Mouse (Mus musculus) gastrocnemius, postnatal 36 days (tissue): ENCODE measurements at regions not wholly inside any gene's neighbourhood (a gene's known extent, or its start where the extent isn't known, plus 50 kb on each side); places are given as distances from the start of the nearest gene placed in this dataset.
A peak's percentile ranks its signal among the peaks of the same experiment; 100 is the strongest.
"Not testable (repeated sequence)": the region's sequence is repeated elsewhere in the genome, so short reads cannot be mapped to it uniquely, and the experiment has no call there.

Experiments
- DNase-seq, 2 experiments: peaks; one replicate each; pipeline ENCODE4 v3.0.0; 2022
- intact Hi-C: fragments of 180-260 bp; cut with DNase I; formaldehyde crosslinking; loops from one replicate; pipeline ENCODE4 v1.15.1; 2025

DNA sequence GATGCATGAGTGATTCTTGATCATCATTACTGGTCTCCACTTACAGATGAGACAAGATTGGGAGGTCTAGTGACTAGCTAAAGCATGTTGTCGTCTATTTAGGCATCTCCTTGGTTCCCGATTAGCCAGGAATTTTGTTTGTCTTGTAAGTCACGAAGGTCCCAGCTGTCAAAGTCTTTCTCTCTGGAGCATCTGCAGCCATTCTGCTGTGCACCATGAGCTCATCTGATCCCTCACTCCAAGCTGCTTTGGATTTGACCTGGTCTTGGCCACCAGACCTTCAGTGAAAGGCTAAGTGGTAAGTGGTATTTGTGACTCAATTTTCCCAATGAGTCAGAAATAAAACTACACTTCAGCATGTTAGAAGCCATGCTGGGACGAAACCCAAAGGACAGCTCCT, 53.3 kb upstream of the Creb5 start:
- intact Hi-C loops, result no loop called here
- DNase-seq, result no peak

DNA sequence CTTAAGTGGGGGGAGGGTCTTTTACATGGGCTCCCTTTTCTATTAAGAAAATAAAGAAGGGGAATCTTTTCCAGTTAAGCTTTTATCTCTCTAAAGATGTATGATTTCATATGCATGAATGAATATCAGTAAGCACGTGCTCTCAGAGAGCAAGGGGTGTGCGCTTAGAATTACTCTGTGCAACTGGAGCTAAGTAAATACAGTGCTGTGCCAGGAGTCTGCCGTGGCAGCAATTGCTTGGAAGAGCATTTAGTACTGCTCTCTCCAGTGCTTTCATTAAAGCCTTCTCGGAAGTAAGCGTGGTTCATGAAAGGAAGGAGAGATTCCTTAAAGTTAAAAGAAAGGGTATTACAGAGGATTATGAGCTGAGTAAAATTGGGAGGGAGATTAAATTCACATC, 54.5 kb upstream of the Creb5 start:
- intact Hi-C loops, result no loop called here
- no peak for DNase-seq

DNA sequence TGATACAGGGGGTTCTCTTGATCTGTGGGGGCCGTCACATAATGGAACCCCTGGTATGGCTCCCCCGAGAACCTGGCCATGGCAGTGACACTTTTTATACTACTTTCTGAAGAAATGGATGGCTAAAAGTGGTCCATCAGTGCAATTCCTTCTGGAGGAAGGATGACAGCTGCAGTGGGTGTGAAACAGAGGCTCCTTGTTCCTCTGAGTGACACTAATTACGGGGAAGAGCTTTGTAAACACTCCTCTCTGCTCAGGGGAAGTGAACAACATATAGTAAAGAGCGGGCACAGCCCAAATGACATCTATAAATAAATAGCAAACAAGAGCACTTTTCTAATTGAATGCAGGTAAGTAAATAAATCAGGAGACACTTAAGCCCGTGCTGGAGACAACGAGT, 57.7 kb upstream of the Creb5 start:
- DNase-seq, result no peak
- intact Hi-C loops, result no loop called here

DNA sequence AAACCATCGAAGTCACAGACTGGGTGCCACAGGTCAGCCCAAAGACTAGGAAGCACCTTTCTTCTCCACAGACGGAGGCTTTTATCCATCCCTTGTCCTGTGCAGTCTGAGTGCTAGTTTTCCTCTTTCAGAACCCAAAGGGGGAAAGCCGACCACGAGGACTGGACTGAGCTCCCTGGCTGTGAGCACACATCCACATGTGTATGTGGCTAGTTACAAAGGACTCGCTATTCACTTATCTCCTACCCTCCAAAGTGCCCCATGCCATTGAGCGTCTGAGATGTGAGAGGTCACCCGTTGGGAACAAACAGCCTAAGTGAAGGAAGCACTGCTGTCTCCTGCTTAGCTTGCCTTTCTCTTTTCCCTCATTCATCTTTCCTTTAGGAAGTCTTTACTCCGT, 65.0 kb upstream of the Creb5 start:
- no peak for DNase-seq
- intact Hi-C loops, result no loop called here

DNA sequence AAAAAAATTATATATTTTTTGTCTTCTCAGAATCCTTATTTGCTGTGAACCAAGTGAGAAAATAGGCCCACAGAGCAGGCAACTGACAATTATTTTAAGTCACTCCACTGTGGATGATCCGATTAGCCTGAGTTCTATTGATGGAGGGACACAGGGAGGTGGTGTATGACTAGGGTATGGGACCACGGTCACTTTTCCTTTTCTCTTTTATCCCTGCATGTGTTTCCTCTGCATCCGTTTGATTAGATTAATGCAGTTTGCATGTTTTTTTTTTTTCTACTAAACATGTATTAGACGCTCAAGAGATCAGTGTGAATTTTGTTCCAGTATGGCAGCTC, 65.4 kb upstream of the Creb5 start:
- intact Hi-C loops, result no loop called here
- DNase-seq, result no peak

DNA sequence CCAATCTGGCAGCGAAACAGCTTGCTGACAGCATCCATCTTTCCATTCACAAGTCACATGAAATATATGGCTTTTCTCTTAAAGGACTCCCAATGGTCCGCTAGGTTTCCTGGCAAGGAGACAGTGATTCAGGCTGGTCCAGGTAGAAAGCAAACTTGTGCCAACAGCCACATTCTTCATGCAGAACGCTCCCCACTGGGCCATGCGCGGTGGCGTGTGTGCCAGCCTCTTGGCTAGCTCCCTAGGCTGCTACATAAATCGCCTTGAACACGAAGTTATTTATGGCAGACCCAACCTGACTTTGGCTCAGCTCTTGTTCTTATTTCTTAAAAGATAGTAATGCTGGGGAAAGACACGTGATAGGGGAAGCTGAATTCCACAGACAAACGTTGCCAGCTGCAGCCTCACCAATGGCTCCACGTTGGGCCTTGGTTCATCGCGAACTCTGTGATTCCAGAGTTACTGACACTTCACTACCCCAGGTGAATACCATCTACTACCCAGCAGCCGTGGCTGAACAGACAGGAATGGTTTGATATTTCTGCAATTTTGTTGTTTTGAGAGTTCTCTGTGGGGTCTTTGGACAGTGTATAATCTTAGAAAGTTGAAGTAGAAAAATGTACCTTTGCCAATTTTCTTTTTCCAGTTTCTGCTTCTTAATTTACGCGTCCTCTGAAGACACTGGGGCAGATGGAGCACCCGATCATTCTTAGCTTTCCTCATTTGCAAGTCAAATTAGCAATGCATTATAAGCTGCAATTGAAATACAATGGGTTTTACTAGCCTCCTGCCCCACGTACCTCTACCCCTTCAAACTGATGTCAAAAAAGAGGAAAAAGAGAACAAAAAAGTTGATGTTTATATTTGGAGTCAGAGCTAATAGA, 66.0 kb upstream of the Creb5 start:
- intact Hi-C loops, result no loop called here
- no peak for DNase-seq

DNA sequence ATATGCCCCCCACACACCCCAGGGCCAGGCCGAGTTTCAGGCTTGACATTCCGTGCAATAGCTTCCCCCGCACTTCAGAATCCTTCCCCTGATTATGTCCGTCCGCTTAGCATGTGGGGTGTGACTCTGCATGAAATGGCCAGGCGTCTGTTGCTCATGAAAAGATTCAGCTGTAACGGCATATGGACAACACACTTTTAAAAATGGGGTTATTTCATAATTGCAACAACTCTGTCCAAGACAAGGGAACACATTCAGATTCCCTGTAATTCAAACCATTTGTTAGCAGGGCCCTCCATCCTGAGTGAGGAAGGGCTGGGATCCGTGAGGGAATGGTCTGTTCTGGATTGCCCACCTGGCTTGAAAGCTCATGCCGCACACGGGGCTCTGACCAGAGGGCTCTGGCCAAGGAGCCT, 68.2 kb upstream of the Creb5 start:
- intact Hi-C loops, result no loop called here

DNA sequence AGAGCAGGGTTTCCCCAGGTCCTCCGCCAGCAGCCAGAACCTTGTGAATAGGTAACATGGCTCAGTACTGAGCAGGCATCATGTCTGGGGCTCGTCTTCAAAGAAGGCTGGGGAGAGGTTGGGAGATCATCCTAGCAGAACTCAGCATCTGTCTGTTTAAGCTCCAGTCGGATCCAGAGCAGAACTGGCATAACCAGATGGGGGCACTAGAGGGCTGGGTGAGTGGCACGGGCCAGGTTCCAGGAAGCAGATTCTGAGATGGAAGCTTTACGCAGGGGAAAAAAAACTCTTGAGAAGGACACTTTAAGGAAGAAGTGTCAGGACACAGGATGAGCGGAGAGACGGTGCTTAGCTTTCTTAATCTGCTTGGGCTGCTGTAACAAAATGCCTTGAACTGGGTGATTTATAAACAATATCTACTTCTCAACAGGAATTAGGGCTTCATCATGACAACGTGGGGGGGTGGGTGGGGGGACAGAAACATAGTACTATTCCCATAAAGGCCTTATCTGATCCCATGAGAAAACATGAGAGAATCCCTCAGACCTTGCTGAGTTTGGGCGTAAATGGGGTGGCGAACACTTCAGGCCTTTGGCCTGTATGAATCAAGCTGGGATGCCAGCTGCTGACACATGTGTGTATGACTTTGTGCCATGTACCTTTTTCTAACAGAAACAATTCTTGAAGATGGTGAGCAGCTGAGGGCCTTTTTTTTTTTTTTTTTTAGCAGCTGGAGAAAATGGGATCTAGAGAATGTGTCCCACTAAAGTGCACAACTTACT, 69.6 kb upstream of the Creb5 start:
- intact Hi-C loops, result loop anchor here (2.0 kb wide), 1 partner anchor 505 kb away; no protein-coding TSS in a partner anchor

More for the DNA sequence above, 68.2 kb upstream of the Creb5 start:
- DNase-seq, result no peak

DNA sequence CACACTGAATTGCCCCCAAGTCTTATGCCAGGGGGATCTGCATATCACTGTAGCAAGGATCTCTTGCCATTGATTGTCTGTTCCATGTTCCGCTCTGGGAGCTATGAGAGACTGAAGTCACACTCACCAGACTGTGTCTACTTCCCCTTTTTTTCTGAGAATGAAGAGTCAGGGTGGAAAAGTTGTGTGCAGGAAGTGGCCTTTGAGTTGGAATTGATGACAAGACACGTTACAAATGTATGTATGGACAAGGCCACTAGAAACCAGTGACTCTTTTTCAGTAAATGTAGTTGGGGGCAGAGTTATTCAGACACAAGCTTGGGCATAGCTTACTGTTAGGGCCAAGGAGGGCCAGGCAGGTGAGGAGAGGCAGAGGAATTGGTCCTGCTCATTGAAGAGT, 70.4 kb upstream of the Creb5 start:
- intact Hi-C loops, result loop anchor here (2.0 kb wide), 1 partner anchor 506 kb away; no protein-coding TSS in a partner anchor
- no peak for DNase-seq

More for the DNA sequence above, 69.6 kb upstream of the Creb5 start:
- peak in 1 of 2 experiments; percentile 27 for DNase-seq

DNA sequence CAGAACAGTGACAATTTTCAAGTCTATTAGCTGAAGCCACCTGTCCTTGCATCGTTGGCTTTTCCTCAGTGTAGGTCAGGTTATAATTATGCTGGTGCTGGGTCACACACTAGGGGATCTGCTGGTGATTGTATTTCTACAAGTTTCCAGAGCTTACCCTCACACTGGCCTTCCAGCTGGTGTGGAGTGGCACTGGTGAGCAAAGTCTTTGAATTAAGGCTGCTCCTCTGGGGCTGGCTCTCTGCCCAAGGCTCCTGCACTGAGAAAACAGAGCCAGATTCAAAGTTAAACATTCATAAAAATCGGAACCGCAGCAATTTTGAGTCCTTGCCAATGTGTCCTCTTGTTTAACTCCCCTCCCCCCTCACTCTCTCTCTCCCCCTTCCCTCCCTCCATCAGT, 75.7 kb upstream of the Creb5 start:
- DNase-seq, result no peak
- intact Hi-C loops, result no loop called here

DNA sequence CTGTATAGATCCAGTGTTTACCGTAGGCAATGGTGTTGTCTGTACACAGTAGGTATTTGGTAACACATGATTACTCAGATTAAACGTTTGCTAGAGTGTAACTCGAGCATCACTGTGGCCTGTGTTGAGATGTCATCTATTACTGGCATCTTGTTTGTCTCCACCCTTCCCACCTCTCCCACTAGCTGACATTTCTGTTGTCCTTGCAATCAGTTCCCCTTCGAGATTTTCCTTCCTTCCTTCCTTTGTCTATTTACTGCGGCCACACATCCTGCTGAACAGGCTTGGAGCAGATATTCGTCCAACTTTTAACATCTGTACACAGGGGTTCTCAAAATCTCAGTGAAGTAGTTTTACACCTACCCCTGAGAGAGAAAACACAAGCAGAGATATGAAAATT, 77.7 kb upstream of the Creb5 start:
- intact Hi-C loops, result no loop called here
- DNase-seq, result no peak

DNA sequence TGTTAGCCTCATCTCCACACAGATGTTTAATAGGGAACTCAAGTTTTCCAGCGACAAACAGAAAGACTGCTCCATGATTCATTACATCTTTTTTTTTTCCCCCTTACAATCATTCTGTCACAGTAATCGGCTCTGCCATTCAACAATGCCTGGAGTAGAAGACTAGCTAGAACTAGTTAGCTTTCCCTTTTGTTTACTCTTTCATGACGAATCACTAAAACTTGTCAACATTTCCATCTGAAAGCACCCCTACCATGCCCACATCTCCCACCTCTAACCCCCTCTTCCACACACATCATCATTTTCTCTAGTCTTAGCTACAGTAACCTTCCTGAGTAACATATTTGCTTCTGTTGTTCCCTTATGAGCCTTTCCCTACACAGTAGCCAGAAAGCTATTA, 78.6 kb upstream of the Creb5 start:
- intact Hi-C loops, result no loop called here
- no peak for DNase-seq

DNA sequence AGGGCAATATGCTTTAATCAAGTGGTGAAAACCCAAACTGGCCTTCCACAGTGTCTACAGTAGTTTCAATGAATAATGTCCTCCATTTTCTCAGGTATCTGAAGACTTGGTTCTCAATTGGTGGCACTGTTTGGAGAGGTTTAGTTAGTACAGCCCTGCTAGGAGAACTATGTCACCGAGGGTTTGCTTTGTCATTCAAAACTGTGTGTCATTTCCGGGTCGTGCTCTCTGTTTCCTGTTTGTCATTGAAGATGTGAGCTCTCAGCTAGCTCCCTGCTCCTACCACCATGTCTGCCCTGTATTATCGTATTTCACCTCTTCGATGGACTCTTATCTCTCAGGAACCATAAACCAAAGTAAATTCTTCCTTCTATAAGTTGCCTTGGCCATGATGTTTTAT, 79.3 kb upstream of the Creb5 start:
- no peak for DNase-seq
- intact Hi-C loops, result no loop called here

DNA sequence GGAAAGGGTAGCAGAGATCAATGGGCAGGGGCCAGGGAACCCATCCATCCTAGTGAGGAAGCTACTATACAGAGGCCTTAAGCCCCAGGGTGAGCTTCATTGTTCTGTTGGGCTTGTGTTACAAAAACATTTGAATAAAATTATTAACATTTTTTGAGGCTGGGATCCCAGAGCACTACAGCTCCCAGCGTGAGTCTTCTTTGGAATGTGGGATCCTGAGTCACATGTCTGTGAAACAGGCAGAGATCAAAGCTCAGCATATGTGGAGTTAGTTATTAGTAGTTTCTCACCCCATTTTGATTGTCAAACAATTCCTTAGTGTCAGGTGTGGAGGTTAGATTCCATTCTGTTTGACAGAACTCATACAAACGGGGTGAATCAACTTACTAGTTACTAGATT, 79.7 kb upstream of the Creb5 start:
- intact Hi-C loops, result no loop called here
- no peak for DNase-seq

DNA sequence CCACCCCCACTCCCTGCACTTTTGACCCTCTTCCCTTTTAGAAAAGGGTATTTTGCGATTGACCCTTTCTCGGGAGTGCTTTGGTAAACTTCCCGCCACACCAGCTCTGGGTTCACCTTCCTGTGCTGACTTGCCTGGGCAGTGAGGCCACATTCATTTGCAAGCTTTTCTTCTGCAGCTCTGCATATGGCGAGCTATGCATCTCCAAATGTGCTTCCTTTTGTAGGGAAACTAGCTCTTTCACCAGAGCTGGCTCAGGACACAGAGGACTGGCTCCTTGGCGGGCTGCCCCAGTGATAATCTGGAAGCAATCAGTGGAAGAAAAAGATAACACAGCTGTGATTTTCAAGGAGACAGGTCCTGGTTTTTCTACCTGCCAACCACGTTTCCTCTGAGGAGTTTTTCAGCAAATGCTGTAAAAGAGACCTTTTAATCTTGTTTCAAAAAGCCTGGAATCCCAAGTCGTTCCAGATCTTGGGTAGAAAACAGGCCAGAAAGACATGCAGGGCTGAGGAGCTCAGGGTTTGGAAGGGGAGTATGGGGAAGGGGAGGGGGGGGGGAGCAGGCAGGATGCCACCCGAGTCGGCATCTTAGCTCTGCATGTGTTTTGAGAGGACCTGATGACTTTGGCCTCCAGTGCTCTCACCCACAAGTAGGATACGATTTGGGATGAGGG, 85.7 kb upstream of the Creb5 start:
- intact Hi-C loops, result no loop called here
- peak; percentile 28 to 31 for DNase-seq

DNA sequence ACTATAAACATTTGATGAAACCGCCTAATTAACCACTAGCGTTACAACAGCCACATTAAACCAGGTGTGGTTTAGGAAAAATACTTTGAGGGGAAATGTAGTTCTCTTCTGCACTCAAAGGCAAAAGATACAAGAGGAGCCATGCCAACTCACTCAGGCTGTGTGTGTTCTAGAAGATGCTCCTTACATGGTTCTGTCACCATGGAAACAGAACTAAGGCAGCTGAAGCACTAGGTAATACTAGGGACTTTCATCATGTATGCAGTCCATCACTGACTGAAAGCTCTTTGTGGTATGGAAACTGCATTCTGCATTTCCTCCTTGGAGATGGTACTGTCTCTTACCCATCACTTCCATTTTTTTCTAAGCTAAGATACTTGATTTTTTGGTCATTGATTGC, 87.6 kb upstream of the Creb5 start:
- intact Hi-C loops, result no loop called here
- no peak for DNase-seq

DNA sequence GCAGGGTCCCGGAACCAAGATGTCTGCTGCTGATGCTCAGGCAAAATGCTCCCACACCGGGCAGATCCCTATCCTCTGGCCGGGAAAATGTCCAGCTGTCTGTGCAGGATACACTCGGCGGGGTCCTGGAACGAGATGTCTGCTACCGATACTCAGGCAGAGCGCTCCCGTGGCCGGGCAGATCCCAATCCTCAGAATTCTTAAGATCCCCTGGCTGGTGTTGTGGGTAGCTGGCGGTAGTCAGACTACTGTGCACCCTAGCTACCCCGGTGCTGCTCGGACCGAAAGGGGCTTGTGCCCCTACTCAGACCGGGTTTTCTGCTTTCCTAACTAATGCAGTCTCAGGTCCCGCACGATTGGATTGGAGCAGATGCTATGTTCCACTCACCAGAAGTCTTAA, 104.9 kb upstream of the Creb5 start:
- intact Hi-C loops, DNase-seq: not testable (repeated sequence)

DNA sequence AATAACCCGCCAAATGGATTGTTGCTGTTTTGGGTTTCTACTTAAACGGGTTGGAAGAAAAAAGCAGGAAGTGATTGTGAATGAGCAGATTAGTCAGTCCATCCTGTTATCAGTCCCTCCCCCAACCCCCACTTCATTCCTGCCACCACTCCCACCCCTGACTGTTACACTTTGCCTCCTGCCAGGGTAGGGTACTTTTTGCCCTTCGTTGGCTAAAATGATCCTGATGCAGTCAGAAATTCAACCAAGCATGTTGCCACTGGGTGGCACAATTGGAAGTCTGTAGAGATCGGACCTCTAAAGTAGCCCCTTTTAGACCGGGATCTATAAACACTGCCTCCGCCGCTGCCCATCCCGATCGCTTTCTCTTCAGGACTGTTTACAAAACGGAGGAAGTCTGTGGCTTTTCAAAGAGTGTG, 96.0 kb upstream of the Jazf1 start:
- no peak for DNase-seq
- intact Hi-C loops, result no loop called here

DNA sequence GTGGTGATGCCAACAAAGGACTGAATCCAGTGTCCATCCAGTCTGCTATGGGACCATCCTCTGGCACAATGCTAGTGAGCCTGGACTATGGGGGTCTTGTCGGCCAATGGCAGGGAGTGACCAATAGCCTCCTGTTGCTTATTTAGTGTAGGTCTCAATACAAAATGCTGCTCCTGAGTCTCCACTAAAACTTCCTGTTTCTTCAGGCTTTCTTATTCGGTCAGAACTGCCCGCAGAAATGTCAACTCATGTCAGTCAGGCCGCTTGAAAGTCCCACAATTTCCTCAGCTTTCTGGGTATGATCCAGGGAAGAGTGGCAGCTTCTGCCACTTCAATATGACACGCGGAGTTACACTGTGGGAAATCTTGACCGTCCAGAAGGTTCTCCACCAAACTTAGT, 94.7 kb upstream of the Jazf1 start:
- DNase-seq, result no peak
- intact Hi-C loops, result no loop called here

DNA sequence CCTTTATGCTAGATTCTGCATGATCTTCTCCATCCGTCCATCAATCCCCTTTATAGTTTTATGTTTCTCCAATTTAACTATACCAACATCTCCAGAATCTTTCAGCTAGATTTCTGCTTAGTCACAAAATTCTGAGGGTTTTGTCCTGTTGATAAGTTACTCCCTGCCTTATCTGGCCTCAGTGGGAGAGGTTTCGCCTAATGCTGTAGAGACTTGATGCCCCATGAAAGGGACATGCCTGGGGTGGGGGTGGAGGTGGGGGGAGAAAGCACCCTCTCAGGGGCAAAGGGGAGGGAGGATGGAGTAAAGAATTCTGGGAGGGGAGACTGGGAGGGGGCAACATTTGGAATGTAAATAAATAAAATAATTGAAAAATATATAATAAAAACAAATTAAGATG, 93.2 kb upstream of the Jazf1 start:
- DNase-seq, result no peak
- intact Hi-C loops, result no loop called here

DNA sequence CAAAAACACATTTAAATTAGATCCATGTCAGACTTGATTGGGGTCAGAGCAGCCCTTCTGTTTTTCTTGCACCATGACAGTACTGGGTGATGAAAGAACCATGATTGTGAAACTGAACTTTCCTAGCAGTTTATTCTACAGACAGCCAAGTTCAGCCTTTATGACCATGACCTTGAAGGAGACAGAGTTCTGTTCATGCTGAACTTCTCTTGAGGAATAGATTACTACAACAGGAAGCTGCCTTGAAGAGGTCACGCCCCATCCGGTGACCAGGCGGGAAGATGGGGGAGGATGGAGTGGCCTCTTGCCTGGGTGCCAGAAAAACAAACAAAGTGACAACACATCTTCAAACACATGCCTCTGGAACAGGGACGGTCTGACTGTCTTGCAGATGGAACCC, 86.2 kb upstream of the Jazf1 start:
- DNase-seq, result no peak
- intact Hi-C loops, result no loop called here
